Mouse (Mus musculus) MEL (cell line): ENCODE measurements around the gene Rffl. TPM values are rescaled to one million over a fixed set of nuclear protein-coding genes. Genes with fewer than 3 reads are reported as not detected.

ENCODE experiments used
- DNase-seq: peaks from one replicate; pipeline ENCODE4 v3.0.0; 2011; ENCODE audit warnings: low read depth, low spot score
- H3K27ac ChIP-seq: 2 replicates; pipeline ENCODE4 v1.5.1; 2012; ENCODE audit warnings: low read depth, mild to moderate bottlenecking, control low read depth, low read length, moderate library complexity; ENCODE audit not compliant: control insufficient read depth
- H3K27me3 ChIP-seq, 2 experiments: fragments of 150-350 bp in 1 of 2; sonication (generic) in 1 of 2; 2 replicates each; pipeline ENCODE4 v1.6.1; 2012; ENCODE audit warnings: low read length in 2 of 2, mild to moderate bottlenecking in 2 of 2, improper control_type of control experiment in 1 of 2, moderate library complexity in 1 of 2; ENCODE audit not compliant: insufficient read depth in 2 of 2, control insufficient read depth in 1 of 2
- H3K36me3 ChIP-seq, 2 experiments: 2 replicates each; pipeline ENCODE4 v1.6.1; 2012 to 2014; ENCODE audit warnings: low read length in 2 of 2, improper control_type of control experiment in 1 of 2, inconsistent platforms in 1 of 2, mild to moderate bottlenecking in 1 of 2; ENCODE audit not compliant: insufficient read depth in 2 of 2, control insufficient read depth in 1 of 2
- H3K4me1 ChIP-seq, 2 experiments: fragments of 150-350 bp in 1 of 2; sonication (generic) in 1 of 2; 2 replicates each; pipeline ENCODE4 v1.6.1; 2012; ENCODE audit warnings: low read length in 2 of 2, improper control_type of control experiment in 1 of 2, mild to moderate bottlenecking in 1 of 2; ENCODE audit not compliant: insufficient read depth in 2 of 2, control insufficient read depth in 1 of 2
- H3K4me3 ChIP-seq, 2 experiments: fragments of 150-350 bp in 1 of 2; sonication (generic) in 1 of 2; 2 replicates each; pipeline ENCODE4 v1.5.1; 2012; ENCODE audit warnings: low read depth in 2 of 2, low read length in 2 of 2, mild to moderate bottlenecking in 2 of 2, moderate library complexity in 2 of 2, control low read depth in 1 of 2, improper control_type of control experiment in 1 of 2; ENCODE audit not compliant: control insufficient read depth in 1 of 2, insufficient read depth in 1 of 2
- H3K79me2 ChIP-seq: 2 replicates; pipeline ENCODE4 v1.6.1; 2012; ENCODE audit warnings: mild to moderate bottlenecking, low read length, moderate library complexity; ENCODE audit not compliant: control insufficient read depth, poor library complexity, insufficient read depth
- H3K9ac ChIP-seq: 2 replicates; pipeline ENCODE4 v1.6.1; 2012; ENCODE audit warnings: low read depth, mild to moderate bottlenecking, control low read depth, low read length, moderate library complexity; ENCODE audit not compliant: control insufficient read depth, poor library complexity, severe bottlenecking
- H3K9me3 ChIP-seq: fragments of 150-350 bp; sonication (generic); replicated peaks from 2 replicates; pipeline ENCODE4 v1.6.1; 2012; ENCODE audit warnings: mild to moderate bottlenecking, low read length, improper control_type of control experiment, moderate library complexity; ENCODE audit not compliant: insufficient read depth
- BHLHE40 ChIP-seq: IDR thresholded peaks from 2 replicates; pipeline ENCODE4 v1.6.1; 2012; ENCODE audit warnings: low read depth, mild to moderate bottlenecking, inconsistent platforms, low read length, improper control_type of control experiment, borderline replicate concordance
- CHD2 ChIP-seq: IDR thresholded peaks from 2 replicates; pipeline ENCODE4 v1.6.1; 2011; ENCODE audit warnings: low read length, improper control_type of control experiment
- CTCF ChIP-seq, 3 experiments: IDR thresholded peaks in 2 of 3; conservative IDR thresholded peaks in 1 of 3; 2 replicates each; pipeline ENCODE4 v1.5.1; 2011 to 2012; ENCODE audit warnings: low read length in 3 of 3, low read depth in 2 of 3, mild to moderate bottlenecking in 2 of 3, improper control_type of control experiment in 1 of 3, inconsistent platforms in 1 of 3, mixed read lengths in 1 of 3, moderate library complexity in 1 of 3; ENCODE audit not compliant: control insufficient read depth in 1 of 3, insufficient read depth in 1 of 3, poor library complexity in 1 of 3, severe bottlenecking in 1 of 3
- E2F4 ChIP-seq: IDR thresholded peaks from 2 replicates; pipeline ENCODE4 v1.6.1; 2011; ENCODE audit warnings: low read depth, low read length, improper control_type of control experiment, borderline replicate concordance
- ELF1 ChIP-seq: IDR thresholded peaks from 2 replicates; pipeline ENCODE4 v1.6.1; 2014; ENCODE audit warnings: low read depth, mild to moderate bottlenecking, inconsistent platforms, low read length, improper control_type of control experiment, moderate library complexity
- EP300 ChIP-seq, 2 experiments: IDR thresholded peaks; 2 replicates each; pipeline ENCODE4 v1.6.1; 2011; ENCODE audit warnings: improper control_type of control experiment in 2 of 2, low read length in 2 of 2, low read depth in 1 of 2, mild to moderate bottlenecking in 1 of 2
- GATA1 ChIP-seq: IDR thresholded peaks from 2 replicates; pipeline ENCODE4 v1.6.1; 2011; ENCODE audit warnings: low read depth, low read length, improper control_type of control experiment
- JUND ChIP-seq: IDR thresholded peaks from 2 replicates; pipeline ENCODE4 v1.6.1; 2011; ENCODE audit warnings: low read depth, mild to moderate bottlenecking, improper control_type of control experiment, low read length
- KAT2A ChIP-seq: conservative IDR thresholded peaks from 2 replicates; pipeline ENCODE4 v1.6.1; 2012; ENCODE audit warnings: low read depth, low read length, improper control_type of control experiment, inconsistent platforms
- MAFK ChIP-seq: IDR thresholded peaks from 2 replicates; pipeline ENCODE4 v1.6.1; 2011; ENCODE audit warnings: low read depth, mild to moderate bottlenecking, low read length, improper control_type of control experiment, borderline replicate concordance
- MAX ChIP-seq: IDR thresholded peaks from 2 replicates; pipeline ENCODE4 v1.6.1; 2011; ENCODE audit warnings: low read length, improper control_type of control experiment
- MAZ ChIP-seq: IDR thresholded peaks from 2 replicates; pipeline ENCODE4 v1.6.1; 2012; ENCODE audit warnings: low read depth, mild to moderate bottlenecking, inconsistent platforms, low read length, improper control_type of control experiment
- MXI1 ChIP-seq: IDR thresholded peaks from 2 replicates; pipeline ENCODE4 v1.6.1; 2011; ENCODE audit warnings: mild to moderate bottlenecking, low read depth, low read length, improper control_type of control experiment
- MYB ChIP-seq: IDR thresholded peaks from 2 replicates; pipeline ENCODE4 v1.6.1; 2011; ENCODE audit warnings: mild to moderate bottlenecking, low read depth, low read length, improper control_type of control experiment
- NELFE ChIP-seq: IDR thresholded peaks from 2 replicates; pipeline ENCODE4 v1.6.1; 2011; ENCODE audit warnings: low read depth, low read length, improper control_type of control experiment
- POLR2AphosphoS2 ChIP-seq: IDR thresholded peaks from 2 replicates; pipeline ENCODE4 v1.6.1; 2011; ENCODE audit warnings: low read length, improper control_type of control experiment
- RCOR1 ChIP-seq: IDR thresholded peaks from 2 replicates; pipeline ENCODE4 v1.6.1; 2012; ENCODE audit warnings: low read depth, mild to moderate bottlenecking, inconsistent platforms, low read length, improper control_type of control experiment
- SIN3A ChIP-seq: IDR thresholded peaks from 2 replicates; pipeline ENCODE4 v1.6.1; 2012; ENCODE audit warnings: low read length, improper control_type of control experiment, inconsistent platforms
- TAL1 ChIP-seq: IDR thresholded peaks from 2 replicates; pipeline ENCODE4 v1.6.1; 2012; ENCODE audit warnings: mild to moderate bottlenecking, inconsistent platforms, low read length, moderate library complexity, mixed read lengths
- TBP ChIP-seq: IDR thresholded peaks from 2 replicates; pipeline ENCODE4 v1.8.0; 2011; ENCODE audit warnings: low read depth, low read length, improper control_type of control experiment
- UBTF ChIP-seq: IDR thresholded peaks from 2 replicates; pipeline ENCODE4 v1.6.1; 2012; ENCODE audit warnings: low read depth, mild to moderate bottlenecking, inconsistent platforms, low read length, improper control_type of control experiment, moderate library complexity, borderline replicate concordance; ENCODE audit not compliant: insufficient read depth
- USF1 ChIP-seq: IDR thresholded peaks from 2 replicates; pipeline ENCODE4 v1.6.1; 2014; ENCODE audit warnings: low read depth, mild to moderate bottlenecking, inconsistent platforms, low read length, improper control_type of control experiment, moderate library complexity
- USF2 ChIP-seq, 2 experiments: IDR thresholded peaks; 2 replicates each; pipeline ENCODE4 v1.6.1; 2011 to 2012; ENCODE audit warnings: improper control_type of control experiment in 2 of 2, low read length in 2 of 2, borderline replicate concordance in 1 of 2, inconsistent platforms in 1 of 2, low read depth in 1 of 2, mild to moderate bottlenecking in 1 of 2; ENCODE audit not compliant: insufficient read depth in 1 of 2
- ZKSCAN1 ChIP-seq: IDR thresholded peaks from 2 replicates; pipeline ENCODE4 v1.6.1; 2012; ENCODE audit warnings: low read depth, mild to moderate bottlenecking, inconsistent platforms, low read length, improper control_type of control experiment, moderate library complexity
- ZMIZ1 ChIP-seq: IDR thresholded peaks from 2 replicates; pipeline ENCODE4 v1.6.1; 2012; ENCODE audit warnings: low read depth, mild to moderate bottlenecking, inconsistent platforms, low read length, improper control_type of control experiment, moderate library complexity
- ZNF384 ChIP-seq: IDR thresholded peaks from 2 replicates; pipeline ENCODE4 v1.6.1; 2012; ENCODE audit warnings: low read depth, mild to moderate bottlenecking, inconsistent platforms, low read length, improper control_type of control experiment
- polyA plus RNA-seq, 2 experiments: library from polyadenylated mRNA; stranded (reverse) in 1 of 2; unstranded in 1 of 2; fragments of >175 nt in 1 of 2; fragments of >200 nt in 1 of 2; gene quantifications; 2 replicates each; pipeline versions ENCODE4 v1.2.1 to v1.2.4; 2012; ENCODE audit warnings: low replicate concordance in 2 of 2, low read depth in 1 of 2; ENCODE audit not compliant: insufficient read length in 2 of 2, insufficient read depth in 1 of 2, missing spikeins in 1 of 2
- total RNA-seq: library from RNA; depleted of rRNA; stranded (reverse); fragments of 300-350 nt; gene quantifications from 2 replicates; pipeline ENCODE4 v1.2.3, GENCODE M21; 2012

The Rffl gene
- total and polyA plus RNA-seq, 3 experiments, result 15.2 to 17.8 TPM; not detected in 1

GRCm38 (mm10) chr11:82877726-82878344 is 6.8 kb upstream of the Rffl start:
- Histone ChIP-seq H3K9me3 (no peaks in the 10 kb centered on the region), H3K9ac (no peak overlapping the region), H3K27ac (no peak overlapping the region), H3K36me3 (peaks cover 0 to 3% of the 10 kb centered on the region in 2 experiments; a peak in 3 of 4 replicates), H3K27me3 (no peaks in the 10 kb centered on the region), H3K4me1 (peaks cover 0 to 5% of the 10 kb centered on the region in 2 experiments; a peak in 1 of 4 replicates), H3K79me2 (0 out of 2 replicates have a peak, but pooled peaks cover 1% of the 10 kb centered on the region), H3K4me3 (no peak overlapping the region)
- no peak for DNase-seq
- TF ChIP-seq KAT2A, result no peak
- TF ChIP-seq NELFE, result no peak
- no peak for TF ChIP-seq USF1
- no peak for TF ChIP-seq MAZ
- TF ChIP-seq POLR2AphosphoS2, result no peak
- TF ChIP-seq TBP, result no peak
- TF ChIP-seq ELF1, result no peak
- TF ChIP-seq MAFK, result no peak
- TF ChIP-seq RCOR1, result no peak
- no peak for TF ChIP-seq CHD2
- TF ChIP-seq TAL1, result no peak

GRCm38 (mm10) chr11:82875631-82876030 is 4.6 kb upstream of the Rffl start:
- peaks cover 0 to 11% of the 10 kb centered on the region in 2 experiments; a peak in 3 of 4 replicates for H3K36me3 ChIP-seq
- H3K27me3 ChIP-seq, result no peaks in the 10 kb centered on the region
- peaks cover 5% of the 10 kb centered on the region for H3K79me2 ChIP-seq
- H3K4me1 ChIP-seq, result peaks cover 0 to 9% of the 10 kb centered on the region in 2 experiments; a peak in 3 of 4 replicates
- no peak overlapping the region for H3K9ac ChIP-seq
- no peaks in the 10 kb centered on the region for H3K9me3 ChIP-seq
- H3K4me3 ChIP-seq, result no peak overlapping the region
- TF ChIP-seq ZMIZ1 (no peak), USF2 (IDR thresholded peaks at IDR 0.05; ENCODE audit: borderline replicate concordance in 1 of 2, insufficient read depth in 1 of 2, low read depth in 1 of 2, low read length in 2 of 2) (no peak), MAX (no peak), BHLHE40 (no peak), ZKSCAN1 (no peak), MAFK (no peak), SIN3A (no peak), CTCF (IDR thresholded peaks at IDR 0.05 in 2 of 3, conservative IDR thresholded peaks at IDR 0.05 in 1 of 3; ENCODE audit: control insufficient read depth in 1 of 3, insufficient read depth in 1 of 3, low read depth in 2 of 3, low read length in 3 of 3, poor library complexity in 1 of 3, severe bottlenecking in 1 of 3) (no peak), USF1 (no peak), E2F4 (no peak), EP300 (IDR thresholded peaks at IDR 0.05; ENCODE audit: low read depth in 1 of 2, low read length in 2 of 2) (no peak), ZNF384 (no peak), ELF1 (no peak), MXI1 (no peak), JUND (no peak), GATA1 (no peak), MYB (no peak), TAL1 (no peak), UBTF (no peak)
- no peak overlapping the region for H3K27ac ChIP-seq
- DNase-seq, result no peak
